Comparison of ENCODE assay signal across 18 mouse cellular contexts in the genomic region with DNA sequence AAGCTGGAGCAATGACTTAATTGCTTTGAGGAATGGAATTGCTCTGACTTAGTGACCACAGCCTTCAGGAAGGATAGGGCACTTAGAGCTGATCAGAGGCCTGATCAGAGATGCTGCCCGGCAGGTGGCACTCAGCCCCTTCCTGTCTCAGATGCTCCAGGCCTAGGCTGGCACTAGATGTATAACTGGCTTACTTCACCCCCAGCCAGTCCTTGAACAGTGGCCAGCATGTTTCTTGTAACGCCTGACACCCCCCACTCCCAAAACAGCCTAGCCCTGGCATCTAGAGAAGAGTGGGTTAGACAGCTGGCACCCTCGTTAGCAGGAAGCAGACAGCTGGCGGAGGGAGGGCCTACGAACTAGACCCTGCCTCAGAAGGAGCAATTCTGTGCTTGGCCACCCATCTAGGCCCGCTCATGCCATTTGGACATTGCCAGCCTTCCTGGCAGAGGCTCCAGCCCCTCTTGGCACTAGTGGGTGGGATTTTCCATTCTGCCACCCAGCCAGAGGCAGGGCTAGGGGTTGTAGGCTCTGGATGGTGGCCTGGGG. TPM values are rescaled to one million over a fixed set of nuclear protein-coding genes. Genes with fewer than 3 reads are reported as not detected.
DNase-seq lines count a peak whose midpoint lies in the region; ATAC-seq and TF ChIP-seq lines count a peak whose summit lies in the region.
"Had no signal": no experiment of that assay in that cellular context is flagged by ENCODE, and none has a peak within 500 bp of the region (broad histone marks: within the 10 kb centered on the region; RNA-seq: fewer than 3 reads in every experiment).

No protein-coding gene starts in this region.

- intact Hi-C loops in left cerebral cortex, postnatal 4 days (cut with DNase I) = no loop called here
- intact Hi-C loops in left cerebral cortex, adult 2 months (cut with DNase I) = no loop called here
- intact Hi-C loops in gastrocnemius, adult 2 months (cut with DNase I) = no loop called here

- no peak for TF ChIP-seq CTCF in left cerebral cortex, adult 2 months (IDR thresholded peaks at IDR 0.05)
- no peak for TF ChIP-seq CTCF in gastrocnemius, adult 2 months (IDR thresholded peaks at IDR 0.05)

- 67% methylated on average over 6 of the region's 6 CpGs for WGBS in forebrain, embryonic 13.5 days
- 75% methylated on average over 6 of the region's 6 CpGs for WGBS in forebrain, embryonic 11.5 days
- WGBS in forebrain, embryonic 16.5 days = 44% methylated on average over 6 of the region's 6 CpGs

- no peaks in the 10 kb centered on the region for H3K9me3 ChIP-seq in forebrain, embryonic 13.5 days (replicated peaks)
- H3K9me3 ChIP-seq in forebrain, embryonic 11.5 days (ENCODE audit: control insufficient read depth, low read length) = no peaks in the 10 kb centered on the region
- no peaks in the 10 kb centered on the region for H3K9me3 ChIP-seq in forebrain, embryonic 16.5 days (ENCODE audit: control insufficient read depth, low read length)
- H3K9me3 ChIP-seq: G1E; heart, embryonic 12.5 days; liver, embryonic 13.5 days; midbrain, embryonic 12.5 days had no signal

- ATAC-seq in forebrain, embryonic 13.5 days = peak; percentile 48; the same call in 1 of the 2 replicates
- ATAC-seq in forebrain, embryonic 11.5 days (replicated peaks; ENCODE audit: low FRiP score) = no peak
- peak; percentile 81 for ATAC-seq in forebrain, embryonic 16.5 days

- no peak overlapping the region for H3K27ac ChIP-seq in forebrain, embryonic 13.5 days
- no peak overlapping the region for H3K27ac ChIP-seq in forebrain, embryonic 11.5 days (ENCODE audit: low read depth, low read length)
- no peak overlapping the region for H3K27ac ChIP-seq in left cerebral cortex, adult 2 months
- H3K27ac ChIP-seq in forebrain, embryonic 16.5 days (ENCODE audit: low read length) = no peak overlapping the region
- H3K27ac ChIP-seq in gastrocnemius, adult 2 months = no peak overlapping the region
- H3K27ac ChIP-seq: layer of hippocampus, adult 2 months; liver, embryonic 13.5 days; midbrain, embryonic 12.5 days had no signal

- H3K4me1 ChIP-seq in forebrain, embryonic 13.5 days = peaks cover 30% of the 10 kb centered on the region
- peaks cover 4% of the 10 kb centered on the region; the same call in 1 of the 2 replicates for H3K4me1 ChIP-seq in forebrain, embryonic 11.5 days (replicated peaks; ENCODE audit: control insufficient read depth, insufficient read depth, low read length)
- H3K4me1 ChIP-seq in forebrain, embryonic 16.5 days (replicated peaks; ENCODE audit: control insufficient read depth, insufficient read depth, low read length) = peaks cover 25% of the 10 kb centered on the region

- H3K27me3 ChIP-seq in forebrain, embryonic 13.5 days = peaks cover 40% of the 10 kb centered on the region
- H3K27me3 ChIP-seq in forebrain, embryonic 11.5 days (ENCODE audit: control insufficient read depth, insufficient read depth, low read length) = peaks cover 27% of the 10 kb centered on the region
- peaks cover 27% of the 10 kb centered on the region for H3K27me3 ChIP-seq in forebrain, embryonic 16.5 days (replicated peaks; ENCODE audit: control insufficient read depth, insufficient read depth, low read length)

- 0 out of 2 replicates have a peak overlapping the region, but pooled peaks have one; percentile 12 for H3K9ac ChIP-seq in forebrain, embryonic 13.5 days
- H3K9ac ChIP-seq in forebrain, embryonic 11.5 days (ENCODE audit: low read length) = no peak overlapping the region
- no peak overlapping the region for H3K9ac ChIP-seq in forebrain, embryonic 16.5 days (replicated peaks; ENCODE audit: low read depth, low read length)
- H3K9ac ChIP-seq: heart, embryonic 12.5 days; liver, embryonic 13.5 days; midbrain, embryonic 12.5 days had no signal

- no peak for DNase-seq in forebrain, embryonic 11.5 days (ENCODE audit: low spot score)
- peak; percentile 95 for DNase-seq in left cerebral cortex, postnatal 4 days
- no peak for DNase-seq in left cerebral cortex, adult 2 months (ENCODE audit: extremely low spot score in 1 of 2, low spot score in 2 of 2)
- peak; percentile 73 for DNase-seq in MN1 (ENCODE audit: low spot score)
- no peak for DNase-seq in gastrocnemius, adult 2 months
- DNase-seq in spleen, postnatal 10 days (ENCODE audit: low spot score in 2 of 2) = no peak
- DNase-seq: adrenal gland, postnatal 36 days; B cell, adult 2 months; liver, embryonic 13.5 days; lung, postnatal 14 days; thymus, adult 18-20 months had no signal

- no peak overlapping the region for H3K4me3 ChIP-seq in forebrain, embryonic 13.5 days
- H3K4me3 ChIP-seq in forebrain, embryonic 11.5 days (ENCODE audit: low read depth, low read length) = no peak overlapping the region
- H3K4me3 ChIP-seq in left cerebral cortex, adult 2 months = no peak overlapping the region
- no peak overlapping the region for H3K4me3 ChIP-seq in forebrain, embryonic 16.5 days (replicated peaks; ENCODE audit: low read length)
- H3K4me3 ChIP-seq in gastrocnemius, adult 2 months = no peak overlapping the region
- H3K4me3 ChIP-seq: erythroblast, embryonic 14.5 days; heart, embryonic 12.5 days; layer of hippocampus, adult 2 months; liver, embryonic 13.5 days; midbrain, embryonic 12.5 days had no signal

- no peak overlapping the region for H3K4me2 ChIP-seq in forebrain, embryonic 13.5 days
- H3K4me2 ChIP-seq in forebrain, embryonic 11.5 days (ENCODE audit: low read depth, low read length, severe bottlenecking) = no peak overlapping the region
- H3K4me2 ChIP-seq in forebrain, embryonic 16.5 days (ENCODE audit: low read length) = no peak overlapping the region
- H3K4me2 ChIP-seq: liver, embryonic 13.5 days; midbrain, embryonic 12.5 days had no signal

- no peaks in the 10 kb centered on the region for H3K36me3 ChIP-seq in forebrain, embryonic 13.5 days (ENCODE audit: poor library complexity, severe bottlenecking)
- H3K36me3 ChIP-seq in forebrain, embryonic 11.5 days (ENCODE audit: control insufficient read depth, insufficient read depth, low read length) = no peaks in the 10 kb centered on the region
- H3K36me3 ChIP-seq in forebrain, embryonic 16.5 days (ENCODE audit: control insufficient read depth, insufficient read depth) = no peaks in the 10 kb centered on the region
- H3K36me3 ChIP-seq: G1E; heart, embryonic 12.5 days; liver, embryonic 13.5 days had no signal

RNA-seq across cellular contexts. Expression of a gene that starts 12.7 kb away (rescaled TPM):
- polyA plus RNA-seq in forebrain, embryonic 13.5 days (2015; fragmentation: Nextera tagmentation; extraction: Ambion mirVana) = 6.3 and 7.5 TPM in 2 replicates
- polyA plus RNA-seq in forebrain, embryonic 11.5 days (2014; fragmentation: Nextera tagmentation; extraction: Ambion mirVana) = 10.5 and 11.5 TPM in 2 replicates
- 1 to 10 TPM; 4.2 to 8.1 TPM for total RNA-seq in left cerebral cortex, postnatal 4 days (2021)
- total RNA-seq in left cerebral cortex, adult 2 months (2021) = 1 to 10 TPM in 1 of 2 experiments, under 1 TPM in 1; 0.93 to 1.3 TPM
- 8.2 and 8.7 TPM in 2 replicates for polyA plus RNA-seq in forebrain, embryonic 16.5 days (2015; fragmentation: Nextera tagmentation; extraction: Ambion mirVana)
- under 1 TPM; 0.13 to 0.31 TPM for total RNA-seq in gastrocnemius, adult 2 months (2021)
- polyA plus RNA-seq: G1E had no signal

Comparison
In these comparisons a context has a peak if more than half of its experiments do, and no peak if none do; other contexts are left out.
1. DNase-seq: peak in left cerebral cortex, postnatal 4 days (single experiment) and MN1 (single experiment); none in forebrain, embryonic 11.5 days (single experiment), left cerebral cortex, adult 2 months (0 of 2), gastrocnemius, adult 2 months (single experiment) and spleen, postnatal 10 days (0 of 2).